Mouse (Mus musculus): ENCODE results near the gene Pprc1.
A peak's percentile ranks its signal among the peaks of the same experiment; 100 is the strongest.

Pprc1 gene

DNA sequence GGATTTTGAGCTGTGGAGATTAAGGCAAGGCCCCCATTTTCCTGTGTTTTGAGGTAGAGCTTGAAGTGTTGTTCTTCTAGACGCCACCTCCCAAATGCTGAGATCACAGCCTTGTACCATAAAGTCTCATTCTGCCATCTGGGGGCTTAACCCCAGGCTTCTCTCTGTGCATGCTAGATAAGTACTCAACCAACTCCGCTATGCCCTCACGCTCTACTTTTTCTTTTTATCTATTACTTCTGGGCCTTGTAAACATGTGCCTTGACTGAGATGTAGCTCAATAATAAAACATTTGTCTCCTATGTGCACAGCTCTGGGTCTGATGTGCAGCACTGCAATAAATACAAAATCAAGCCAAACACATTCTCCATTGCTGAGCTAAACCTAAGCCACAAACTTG lies 74.8 kb downstream of the Pprc1 start:
- DNase-seq (ENCODE audit: low spot score): peak; percentile 7

DNA sequence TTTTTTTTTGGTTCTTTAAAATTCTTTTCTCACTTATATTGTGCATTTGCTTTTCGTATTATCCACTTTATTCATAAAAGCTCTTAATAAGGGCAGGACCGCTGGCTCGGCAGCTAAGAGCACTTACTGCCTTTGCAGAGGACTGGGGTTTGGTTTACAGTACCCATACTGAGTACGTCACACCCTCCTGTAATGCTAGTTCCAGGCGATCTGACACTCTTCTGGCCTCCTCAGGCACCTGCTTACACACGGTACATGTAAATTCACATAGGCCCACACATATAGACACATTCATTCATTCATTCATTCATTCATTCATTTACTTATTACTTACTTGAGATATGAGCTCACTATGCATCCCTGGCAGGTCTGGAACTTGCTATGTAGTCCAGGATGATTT lies 76.2 kb downstream of the Pprc1 start:
- DNase-seq (ENCODE audit: low spot score): no peak

All from c-Kit-positive CD71-positive TER-119-positive erythroid progenitor cells, embryonic 14.5 days (primary cell).